Mouse (Mus musculus) 3T3-L1 (cell line): ENCODE results near the gene Ssx2ip.

Experiments used
- DNase-seq: peaks from one replicate; pipeline ENCODE4 v3.0.0-alpha.2; 2015; ENCODE audit warnings: low read depth, low spot score

Gene Ssx2ip

DNA sequence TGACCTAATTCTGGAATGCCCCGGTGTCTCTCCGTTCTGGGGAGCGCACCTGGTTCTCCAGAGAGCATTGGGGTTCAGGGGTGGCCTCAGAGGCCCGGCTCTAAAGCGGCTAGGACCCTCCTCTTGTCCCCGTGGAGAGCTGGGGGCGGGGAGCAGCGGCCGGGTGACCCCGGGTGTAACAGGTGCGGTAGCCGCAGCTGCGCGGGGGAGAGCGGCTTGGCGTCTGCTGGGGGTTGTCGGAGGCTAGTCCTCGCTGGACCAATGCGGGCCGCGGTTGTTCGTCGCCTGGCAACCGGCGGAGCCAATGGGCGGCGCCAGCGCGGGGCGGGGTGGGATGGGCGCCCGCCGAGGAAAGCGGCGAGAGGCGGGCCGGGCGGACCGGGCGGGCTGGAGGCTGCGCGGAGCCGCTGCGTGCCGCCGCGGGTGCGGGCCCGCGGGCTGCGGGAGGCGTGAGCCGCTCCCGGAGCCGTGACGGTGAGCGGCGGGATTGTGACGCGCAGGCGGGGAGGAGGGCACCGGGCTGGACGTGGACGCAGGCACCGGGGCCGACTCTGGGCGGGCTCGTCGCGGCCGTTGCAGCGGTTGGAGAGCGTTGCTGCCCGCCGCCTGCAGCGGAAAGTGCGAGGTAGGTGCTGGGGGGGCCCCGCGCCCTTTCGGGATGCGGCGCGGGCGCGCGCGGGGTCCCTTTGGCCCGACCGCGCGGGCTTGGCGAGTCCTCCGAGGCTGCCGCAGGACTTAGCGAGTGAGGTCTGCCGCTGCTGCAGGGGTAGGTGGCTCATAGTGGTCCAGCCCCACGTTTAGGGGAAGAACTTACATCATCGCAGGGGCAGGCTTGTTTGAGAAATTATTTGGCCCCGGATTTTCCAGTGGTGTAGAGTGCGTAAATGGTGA is at the start of gene Ssx2ip:
Ssx2ip (plus strand) TSS at position 332 of the 891 bp plus-strand sequence.
- DNase-seq = peak; percentile 84

DNA sequence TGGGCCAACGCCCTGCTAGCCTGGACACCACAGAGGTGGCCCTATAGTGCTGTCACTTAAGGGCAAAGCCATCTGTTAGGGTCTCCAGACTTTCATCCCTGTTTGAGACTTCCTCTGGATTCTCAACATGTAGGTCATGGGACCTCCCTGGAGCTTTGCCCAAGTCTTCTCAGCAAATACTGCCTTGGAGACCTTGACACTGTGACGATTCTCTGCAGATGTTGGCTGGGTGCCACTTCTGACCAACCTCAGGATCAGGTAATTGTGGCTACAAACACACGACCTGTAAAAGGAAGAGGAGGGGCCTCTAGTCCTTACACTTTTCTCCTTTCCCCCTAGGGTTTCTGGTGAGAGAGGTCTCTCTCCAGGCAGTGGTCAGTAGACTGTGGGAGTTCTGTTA is 49.3 kb upstream of the Ssx2ip start:
- DNase-seq = no peak

DNA sequence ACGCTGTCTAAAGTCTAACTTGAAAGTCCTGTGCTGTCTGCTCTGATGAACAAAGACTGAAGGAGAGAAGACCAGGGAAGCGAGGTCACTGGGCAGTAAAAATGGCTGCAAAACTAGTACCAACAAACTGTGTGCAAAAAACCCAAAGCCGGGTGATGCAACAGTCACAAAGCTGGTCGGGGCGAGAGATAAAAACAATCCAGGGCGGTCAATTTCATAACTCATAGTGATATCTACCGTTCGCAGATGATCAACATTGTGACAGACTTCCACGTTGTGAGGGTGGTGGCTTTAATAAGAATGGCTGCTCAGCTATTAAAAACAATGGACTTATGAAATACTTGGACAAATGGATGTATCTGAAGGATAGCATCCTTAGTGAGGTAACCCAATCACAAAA is 39.0 kb upstream of the Ssx2ip start:
- DNase-seq = no peak

DNA sequence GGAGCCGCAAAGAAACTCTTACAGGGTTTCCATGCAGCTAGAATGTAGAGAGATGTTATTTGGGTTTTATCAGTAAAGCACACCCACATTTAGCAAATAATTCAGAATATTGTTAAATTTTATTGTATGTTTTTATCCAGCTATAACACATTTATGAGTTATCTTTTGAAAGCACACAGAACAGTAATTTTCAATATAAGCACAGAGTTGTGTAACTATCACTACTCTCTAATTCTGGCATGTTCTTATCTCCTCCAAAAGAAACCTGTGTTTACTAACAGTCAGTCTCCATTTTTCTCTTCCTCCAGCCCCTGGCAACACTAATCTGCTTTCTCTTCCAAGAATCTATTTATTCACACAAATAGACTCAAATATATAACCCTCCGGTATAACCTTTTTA is 37.4 kb upstream of the Ssx2ip start:
- DNase-seq = no peak

DNA sequence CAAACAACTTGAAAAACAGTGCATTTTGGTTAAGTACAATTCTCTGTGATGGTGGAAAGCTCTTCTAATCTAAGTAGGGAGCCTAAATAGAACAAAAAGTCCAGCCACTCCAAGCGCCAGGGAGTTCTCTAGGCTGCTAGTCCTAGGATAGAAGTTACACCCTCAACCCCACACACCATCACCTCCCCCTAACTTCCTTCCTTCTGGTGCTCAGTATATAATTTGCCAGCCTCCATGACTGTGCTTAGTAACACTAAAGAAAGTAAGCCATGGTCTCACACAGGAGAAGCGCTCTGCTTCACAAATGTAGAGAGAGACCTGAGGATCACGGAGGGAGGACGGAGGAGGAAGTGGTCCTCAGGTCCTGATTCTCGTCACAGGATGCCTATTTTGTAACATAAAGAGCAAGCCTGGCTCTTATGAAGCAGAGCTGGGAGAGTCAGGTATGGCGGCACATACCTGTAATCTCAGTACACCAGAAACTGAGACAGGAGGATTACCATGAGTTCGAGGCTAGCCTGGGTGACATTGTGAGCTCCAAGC is 33.8 kb upstream of the Ssx2ip start:
- DNase-seq = no peak

DNA sequence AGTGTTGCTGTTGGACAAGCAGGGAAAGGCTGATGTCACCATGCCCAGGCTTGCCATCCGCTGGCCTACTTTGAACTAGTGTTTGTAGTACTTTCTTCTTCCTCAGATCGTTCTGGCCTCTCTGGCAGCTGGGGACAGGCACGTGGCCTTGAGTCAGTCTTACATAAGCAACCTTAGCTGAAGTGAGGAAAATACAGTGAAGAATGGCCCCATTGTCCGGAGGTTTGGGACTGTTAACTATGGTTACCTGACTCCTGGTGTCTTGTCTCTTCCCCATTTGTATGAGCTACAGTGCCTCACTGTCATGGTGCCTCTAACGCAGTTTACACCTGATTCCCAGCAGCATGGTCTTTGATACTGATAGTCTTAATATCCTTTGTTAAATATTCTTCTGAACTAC is 33.2 kb upstream of the Ssx2ip start:
- DNase-seq = peak; percentile 18

DNA sequence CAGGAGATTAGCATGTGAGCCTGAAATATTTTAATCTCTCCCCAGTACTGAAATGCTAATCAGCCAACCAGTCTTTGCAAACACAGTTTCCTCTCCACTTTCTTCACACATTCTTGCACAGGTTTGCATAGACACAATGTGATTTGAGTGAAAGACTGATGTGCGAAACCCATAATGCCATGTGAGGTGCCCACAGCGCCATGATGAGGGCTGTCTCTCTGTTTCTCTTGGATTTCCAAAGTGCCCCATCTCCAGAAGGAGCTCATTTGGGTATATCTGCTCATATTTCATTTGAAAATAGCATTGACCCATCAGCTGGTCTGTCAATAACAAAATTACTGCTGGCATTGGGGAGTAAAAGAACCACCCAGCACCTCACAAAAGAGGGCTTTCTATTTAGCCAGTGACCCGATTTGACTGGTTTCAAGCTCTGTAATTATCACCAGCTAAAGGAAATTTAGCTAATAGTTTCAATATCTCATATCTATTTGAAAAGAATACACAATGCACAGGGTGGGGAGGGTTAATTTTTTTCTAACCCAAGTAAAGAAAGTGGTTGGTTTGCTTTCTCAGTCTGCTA is 29.8 kb upstream of the Ssx2ip start:
- DNase-seq = no peak

DNA sequence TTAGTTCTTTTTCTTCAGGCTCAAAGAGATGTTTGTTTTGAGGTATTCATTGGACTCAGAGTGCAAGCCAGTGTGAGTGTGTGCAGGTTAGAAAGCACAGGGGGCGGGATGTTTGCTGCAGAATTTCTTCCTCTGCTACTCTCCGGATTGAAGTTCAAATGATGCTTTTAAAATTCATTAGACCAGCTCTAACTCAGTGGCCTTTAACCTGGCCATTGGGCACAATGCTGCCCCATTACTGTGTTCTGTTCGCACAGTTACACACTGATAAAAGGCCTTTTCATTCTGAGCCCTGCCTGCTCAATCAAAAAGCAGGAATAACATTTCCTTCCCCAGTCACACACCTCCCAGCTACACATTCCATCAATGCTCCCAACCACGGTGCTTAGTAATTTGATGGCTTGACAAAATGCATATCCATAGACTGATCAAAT is 29.2 kb upstream of the Ssx2ip start:
- no peak for DNase-seq

DNA sequence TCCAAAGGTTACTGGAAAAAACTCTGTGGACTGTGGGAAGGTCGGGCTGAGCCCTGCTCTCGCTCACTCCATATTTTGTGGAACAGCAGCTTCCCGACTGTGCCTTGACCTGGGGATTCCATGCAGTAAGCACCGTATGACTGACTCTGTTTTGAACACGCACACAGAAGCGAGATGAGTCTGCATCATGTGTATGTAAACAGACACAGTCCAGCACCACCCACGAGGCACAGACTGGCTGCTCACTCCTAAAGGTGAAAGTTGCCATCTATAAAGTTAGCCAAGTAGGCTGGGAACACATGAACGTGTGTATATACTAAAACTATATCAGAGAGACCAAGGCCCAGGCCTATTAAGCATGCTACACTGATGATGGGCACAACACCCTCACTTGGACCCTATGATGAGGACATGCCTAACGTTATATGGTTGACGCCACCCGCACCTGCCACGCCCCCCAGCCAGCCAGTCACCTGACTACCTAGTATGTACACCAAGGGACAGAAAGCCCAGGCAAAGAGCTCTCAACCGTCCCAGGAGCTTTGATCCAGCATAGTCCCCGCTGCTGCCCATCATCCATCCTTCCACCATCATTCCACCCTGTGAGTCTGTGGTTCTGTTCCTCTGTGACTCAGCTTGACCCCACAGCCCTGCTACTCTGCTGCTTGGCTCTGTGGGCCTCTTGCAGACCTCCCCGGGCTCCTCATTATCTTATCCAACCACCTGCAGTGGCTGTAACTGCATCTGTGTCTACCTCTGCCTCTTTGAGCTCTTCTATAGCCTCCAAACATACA is 27.9 kb upstream of the Ssx2ip start:
- DNase-seq = no peak

DNA sequence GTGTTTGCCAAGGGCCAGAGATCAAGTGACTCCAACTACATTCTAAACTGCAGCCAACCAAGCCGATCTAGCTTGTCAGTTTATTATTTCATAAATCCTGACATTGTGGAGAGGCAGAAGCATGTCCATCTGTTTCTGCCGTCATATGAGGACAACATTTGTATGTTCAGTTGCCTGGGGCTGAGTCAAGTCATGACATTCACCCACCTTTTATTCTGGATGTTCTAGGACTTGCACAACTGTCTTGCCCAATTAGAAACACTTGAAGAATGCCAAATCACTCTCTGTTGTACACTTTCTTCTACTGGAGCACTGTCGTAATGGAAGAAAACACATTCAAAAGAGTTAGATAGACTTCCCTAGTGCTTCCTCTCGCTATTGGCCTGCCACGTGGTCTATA is 27.2 kb upstream of the Ssx2ip start:
- no peak for DNase-seq

DNA sequence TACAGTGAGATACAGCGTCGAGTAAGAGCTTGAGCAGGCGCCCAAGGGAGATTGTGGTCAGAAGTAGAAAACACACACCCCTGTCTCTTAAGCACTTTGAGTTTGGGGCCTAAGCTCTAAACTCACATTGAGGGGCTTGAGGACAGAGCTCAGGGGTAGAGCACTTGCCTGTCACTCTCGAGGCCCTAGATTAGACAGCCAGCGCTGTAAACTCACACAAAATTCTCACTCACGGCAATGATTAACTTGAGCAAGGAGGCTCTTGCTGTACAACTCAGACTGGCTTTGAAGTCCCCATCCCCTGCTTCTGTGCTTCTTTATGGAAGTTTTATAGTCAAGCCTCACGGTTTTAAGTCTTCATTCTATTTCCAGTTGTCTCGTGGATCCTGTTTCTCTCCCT is 25.7 kb upstream of the Ssx2ip start:
- no peak for DNase-seq

DNA sequence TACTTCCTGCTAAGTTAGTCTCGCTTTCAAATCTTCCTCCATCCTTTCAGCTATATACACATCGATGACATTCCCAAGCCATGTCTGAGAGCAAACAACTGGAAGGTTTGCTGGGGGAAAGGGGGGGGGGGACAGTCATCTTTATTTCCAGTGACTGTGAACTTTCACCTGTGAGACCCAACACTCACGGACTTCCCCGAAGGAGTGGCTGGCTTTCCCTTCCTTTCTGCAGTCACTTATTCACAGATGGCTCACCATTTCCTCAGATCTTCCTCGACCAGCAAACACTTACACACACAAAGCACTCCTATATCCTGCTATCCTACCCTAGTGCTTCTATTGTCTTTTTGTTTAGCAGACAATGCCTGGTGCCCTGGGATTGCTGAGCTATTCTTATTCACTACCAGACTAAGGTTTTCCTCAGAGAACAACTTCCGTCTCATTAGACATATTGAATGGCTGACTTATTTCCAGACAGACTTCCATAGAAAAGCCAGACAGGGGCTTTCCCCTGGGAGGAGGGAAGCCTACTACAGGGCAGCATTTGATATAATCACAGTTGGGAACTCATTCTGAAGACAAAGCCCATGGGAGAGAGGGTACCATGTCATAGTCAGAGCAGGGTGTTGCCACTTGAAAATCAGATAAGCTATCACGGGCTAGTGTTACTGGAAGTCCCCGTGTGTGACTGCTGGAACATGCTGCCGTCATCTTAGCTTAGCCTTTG is 24.5 kb upstream of the Ssx2ip start:
- DNase-seq = no peak

DNA sequence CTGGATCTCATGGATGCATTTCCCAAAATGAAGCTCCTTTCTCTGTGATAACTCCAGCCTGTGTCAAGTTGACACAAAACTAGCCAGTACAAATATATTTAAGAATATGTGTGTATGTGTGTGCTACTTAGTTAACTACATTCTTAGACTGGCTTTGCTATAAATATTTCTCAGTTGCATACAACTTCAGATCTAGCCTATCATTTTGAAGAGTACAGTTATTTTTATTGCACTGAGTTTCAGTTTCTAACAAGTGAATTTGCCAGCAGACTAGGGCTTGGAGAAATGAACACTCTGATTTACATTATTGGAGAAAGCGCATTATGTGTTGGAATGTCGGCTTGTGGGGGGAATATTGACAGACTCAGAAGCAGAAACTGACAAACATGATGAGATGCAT is 23.6 kb upstream of the Ssx2ip start:
- DNase-seq = no peak

DNA sequence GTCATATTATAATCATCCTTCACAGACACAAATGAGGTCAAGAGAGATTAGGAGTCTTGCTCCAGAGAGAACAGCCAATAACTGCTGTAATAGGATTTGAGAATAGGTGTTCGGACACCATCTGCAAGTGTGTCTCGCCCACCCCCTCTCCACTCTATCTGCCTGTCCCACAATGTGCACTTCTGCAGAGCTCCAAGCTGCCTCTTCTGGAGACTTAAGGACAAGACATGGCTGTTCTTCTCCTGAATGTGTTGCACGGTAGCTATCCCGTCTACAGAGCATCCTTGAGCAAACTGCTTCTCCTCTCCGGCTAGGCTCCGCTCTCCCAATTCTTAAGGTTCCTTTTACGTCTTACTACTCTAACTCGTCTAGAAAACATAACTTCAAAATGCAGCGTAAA is 23.0 kb upstream of the Ssx2ip start:
- DNase-seq = no peak

DNA sequence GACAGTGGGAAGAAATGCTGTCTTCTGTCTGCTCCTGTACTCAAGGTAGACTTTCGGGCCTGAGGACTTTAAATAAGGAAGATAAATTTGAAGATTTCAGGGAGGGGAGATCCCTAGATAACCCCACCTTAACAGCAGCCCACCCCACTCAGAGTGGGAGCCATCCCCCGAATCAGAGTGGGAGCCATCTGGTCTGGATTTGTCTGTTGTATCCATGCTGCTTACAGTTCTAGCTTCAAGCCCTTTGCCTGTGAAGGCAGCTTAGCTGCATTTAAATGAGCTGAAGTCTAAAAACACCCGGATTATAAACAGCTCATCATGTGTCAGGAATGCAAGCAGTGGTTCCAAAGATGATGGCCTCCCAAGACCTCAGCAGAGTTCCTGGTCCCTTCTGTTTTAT is 17.6 kb upstream of the Ssx2ip start:
- DNase-seq = no peak

DNA sequence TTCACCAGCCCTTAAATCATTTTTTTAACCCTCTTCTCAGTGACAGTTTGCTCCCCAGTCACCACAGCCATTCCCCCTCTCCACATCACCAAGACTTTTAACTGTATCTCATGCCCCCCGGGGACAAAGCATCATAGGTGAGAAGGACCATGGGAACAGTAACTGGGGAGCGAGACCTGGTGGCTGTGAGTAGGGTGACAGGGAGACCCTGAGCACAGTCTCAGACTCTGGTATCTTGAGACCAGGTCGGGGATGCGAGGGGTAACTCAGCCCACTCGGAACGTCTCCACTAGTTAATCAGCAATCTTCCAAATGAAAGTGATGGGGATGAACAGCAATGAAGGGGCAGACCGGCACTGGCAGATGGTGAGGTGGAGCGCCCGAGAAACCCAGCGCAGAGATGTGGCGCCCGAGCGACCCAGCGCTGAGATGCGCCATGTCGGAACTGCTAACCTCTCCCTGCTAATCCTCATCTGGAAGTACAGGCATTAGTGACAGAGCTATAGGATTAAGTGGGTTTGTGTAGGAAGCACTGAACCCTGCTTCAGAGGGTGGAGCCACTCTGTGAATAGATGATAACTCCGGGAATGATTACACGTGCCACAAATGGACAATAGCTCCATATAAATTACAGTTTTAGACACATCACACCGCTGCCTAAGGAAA is 11.7 kb upstream of the Ssx2ip start:
- DNase-seq = no peak

DNA sequence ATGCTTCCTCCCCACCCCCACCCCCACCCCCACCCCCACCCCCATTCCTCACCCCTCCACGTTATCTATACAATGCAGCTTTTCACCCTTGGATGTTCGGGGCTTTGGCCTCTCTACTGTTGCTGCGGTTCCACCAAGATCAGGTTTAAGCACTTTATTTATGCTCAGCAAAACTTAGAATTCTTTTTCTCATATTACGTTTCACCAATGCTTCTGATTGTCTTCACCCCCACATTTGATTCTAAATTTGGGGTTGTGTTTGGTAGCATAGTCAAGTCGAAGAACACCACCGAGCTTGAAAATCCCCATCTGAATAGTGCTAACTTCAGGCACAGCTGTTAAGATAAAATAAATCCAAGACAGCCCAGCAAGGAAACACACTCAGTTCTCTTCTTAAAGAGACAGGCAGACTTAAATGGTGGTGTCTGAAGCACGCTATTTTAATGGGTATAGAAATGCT is 10.8 kb upstream of the Ssx2ip start:
- no peak for DNase-seq

DNA sequence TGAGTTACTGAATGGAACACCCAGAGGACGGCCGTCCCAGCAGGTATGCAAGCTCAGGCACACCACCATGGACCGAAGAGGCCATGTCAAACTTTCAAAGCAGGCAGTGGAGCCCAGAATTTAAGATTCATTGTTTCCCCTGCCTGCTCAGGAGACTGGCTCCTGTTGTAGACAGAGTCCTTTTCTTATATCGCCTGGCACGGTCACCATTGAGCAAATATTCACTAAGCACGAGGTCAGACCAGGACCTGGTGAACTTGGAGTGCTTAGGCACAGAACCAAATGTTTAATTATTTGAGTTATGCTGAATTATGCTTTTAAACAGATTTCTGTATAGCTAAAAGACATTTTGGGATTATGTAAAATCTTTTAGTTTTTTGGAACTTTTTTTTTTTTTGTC is 8.2 kb upstream of the Ssx2ip start:
- no peak for DNase-seq

DNA sequence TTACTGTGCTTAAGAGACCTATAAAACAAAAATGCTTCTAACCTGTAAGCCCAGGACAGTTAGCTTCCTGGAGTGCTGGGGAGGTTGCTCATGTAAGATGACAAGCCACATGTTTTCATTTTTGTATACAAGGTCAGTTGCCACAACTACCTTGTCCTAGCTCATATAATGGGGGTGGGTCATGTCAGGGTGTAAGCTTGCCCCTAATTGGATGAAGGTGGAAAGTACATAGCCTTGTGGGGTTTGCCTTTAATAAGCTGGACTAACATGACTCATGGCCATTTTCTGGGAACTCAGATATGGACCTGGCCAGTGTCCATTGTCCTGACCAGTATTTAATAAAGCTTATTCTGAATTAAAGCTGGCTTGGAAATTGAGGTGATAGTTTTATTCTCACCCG is 7.5 kb upstream of the Ssx2ip start:
- no peak for DNase-seq

DNA sequence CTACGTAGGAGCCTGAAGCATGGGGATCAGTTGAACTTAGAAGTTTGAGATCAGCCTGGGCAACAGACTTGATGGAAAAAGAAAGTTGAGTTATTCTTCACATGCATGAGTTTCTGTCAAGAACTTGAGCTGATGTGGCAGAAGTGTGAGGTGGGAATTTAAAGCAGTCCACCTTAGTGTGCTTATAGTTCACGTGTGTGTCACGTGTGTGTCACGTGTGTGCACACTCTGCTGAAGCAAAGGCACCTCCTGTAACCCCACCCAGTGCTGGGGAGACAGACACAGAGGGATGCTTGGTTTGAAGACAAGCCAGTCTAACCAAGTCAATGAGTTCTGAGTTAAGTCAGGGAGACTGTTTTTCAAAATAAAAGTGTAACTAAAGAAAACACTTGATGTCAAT is 6.6 kb upstream of the Ssx2ip start:
- DNase-seq = no peak

DNA sequence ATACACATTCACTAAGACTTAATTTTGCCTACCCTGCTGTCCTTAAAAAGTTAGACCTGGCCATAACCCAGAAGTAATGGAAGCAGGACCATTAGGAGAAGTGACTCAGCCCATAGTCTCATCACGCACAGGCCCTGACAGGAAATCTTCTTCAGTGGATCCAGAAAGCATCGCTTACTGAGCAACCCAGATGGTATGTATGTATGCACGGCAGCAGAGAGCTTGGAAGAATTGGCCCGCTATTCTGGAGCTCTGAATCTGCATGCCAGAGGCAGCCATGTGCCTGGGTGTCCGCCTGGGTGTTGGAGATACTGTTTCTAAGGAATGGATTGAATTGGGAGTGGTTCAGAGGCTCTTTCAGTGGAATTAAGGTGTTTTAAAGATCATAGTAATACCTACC is 5.2 kb upstream of the Ssx2ip start:
- peak; percentile 40 for DNase-seq
